In the genomic region with DNA sequence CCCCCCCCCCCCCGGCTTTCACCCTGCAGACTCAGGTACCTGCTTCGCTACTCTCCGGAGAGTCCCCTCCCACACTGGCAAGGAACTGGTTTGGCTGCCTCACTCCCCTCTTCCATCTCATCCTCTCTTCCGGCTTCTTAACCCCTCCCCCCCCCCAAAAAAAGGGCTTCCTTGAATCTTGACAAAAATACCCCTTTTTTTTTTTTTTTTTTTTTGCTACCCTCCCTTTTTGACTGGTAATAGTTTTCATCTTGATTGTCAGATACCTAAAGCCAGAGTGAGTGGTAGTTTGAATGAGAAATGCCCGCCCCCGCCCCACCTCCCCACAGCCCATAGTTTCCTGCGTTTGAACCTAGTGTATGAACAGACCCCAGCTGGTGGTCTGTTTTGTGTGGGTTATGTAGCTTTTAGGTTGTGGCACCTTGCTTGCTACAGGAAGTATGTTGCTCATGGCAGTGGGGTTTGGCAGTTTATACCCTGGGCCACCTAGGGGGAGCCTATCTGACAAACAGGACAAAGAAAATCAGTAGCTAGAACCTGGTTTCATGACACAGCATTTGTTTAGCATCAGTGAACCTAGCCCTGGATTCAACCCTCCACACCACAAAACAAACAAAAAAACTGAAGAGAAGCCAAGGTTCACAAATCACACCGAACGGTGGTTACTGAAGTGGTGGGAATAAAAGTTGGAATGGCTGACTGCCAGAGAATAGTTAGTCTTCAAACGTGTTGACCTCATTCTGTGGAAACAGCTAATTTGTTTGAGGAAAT, we compare ENCODE assay signal across 8 mouse cellular contexts. TPM values are rescaled to one million over a fixed set of nuclear protein-coding genes. Genes with fewer than 3 reads are reported as not detected.
DNase-seq lines count a peak whose midpoint lies in the region; ATAC-seq lines count a peak whose summit lies in the region.

No protein-coding gene starts in this region.

- H3K4me3 ChIP-seq in forebrain, embryonic 15.5 days: peak overlapping the region; percentile 25
- H3K4me3 ChIP-seq in midbrain, embryonic 11.5 days (ENCODE audit: low read depth, low read length): no peak overlapping the region

- H3K4me1 ChIP-seq in forebrain, embryonic 15.5 days: peaks cover 37% of the 10 kb centered on the region
- peaks cover 18% of the 10 kb centered on the region for H3K4me1 ChIP-seq in midbrain, embryonic 11.5 days (ENCODE audit: control insufficient read depth, insufficient read depth, low read length)

- peak overlapping the region; percentile 59 for H3K4me2 ChIP-seq in forebrain, embryonic 15.5 days (replicated peaks)
- peak overlapping the region; percentile 32 for H3K4me2 ChIP-seq in midbrain, embryonic 11.5 days

- no peak overlapping the region for H3K27ac ChIP-seq in forebrain, embryonic 15.5 days (replicated peaks)
- H3K27ac ChIP-seq in midbrain, embryonic 11.5 days (ENCODE audit: low read depth, low read length): no peak overlapping the region

- WGBS in forebrain, embryonic 15.5 days: 22% methylated on average over 9 of the region's 10 CpGs
- WGBS in midbrain, embryonic 11.5 days: 29% methylated on average over 10 of the region's 10 CpGs

- ATAC-seq in forebrain, embryonic 15.5 days (replicated peaks): no peak
- no peak for ATAC-seq in midbrain, embryonic 11.5 days (ENCODE audit: low FRiP score)

- H3K9ac ChIP-seq in forebrain, embryonic 15.5 days (replicated peaks): no peak overlapping the region
- no peak overlapping the region for H3K9ac ChIP-seq in midbrain, embryonic 11.5 days (ENCODE audit: low read length)

- H3K9me3 ChIP-seq in forebrain, embryonic 15.5 days: no peaks in the 10 kb centered on the region
- H3K9me3 ChIP-seq in midbrain, embryonic 11.5 days (ENCODE audit: control insufficient read depth, low read length): no peaks in the 10 kb centered on the region

- H3K36me3 ChIP-seq in forebrain, embryonic 15.5 days: no peaks in the 10 kb centered on the region
- no peaks in the 10 kb centered on the region for H3K36me3 ChIP-seq in midbrain, embryonic 11.5 days (ENCODE audit: control insufficient read depth, insufficient read depth, low read length)

- DNase-seq in urinary bladder, postnatal 14 days (ENCODE audit: low spot score): peak; percentile 47
- DNase-seq in urinary bladder, adult 2 months (ENCODE audit: low spot score): no peak
- DNase-seq in kidney, postnatal 10 days: peak; percentile 51
- peak; percentile 84 for DNase-seq in midbrain, embryonic 11.5 days (ENCODE audit: low spot score, missing footprints)
- peak; percentile 76 for DNase-seq in yolk sac, embryonic 10.5 days (ENCODE audit: low spot score)
- no peak for DNase-seq in gastrocnemius, postnatal 36 days
- DNase-seq in cerebellum, adult 8-10 months: no peak

- intact Hi-C loops in gastrocnemius, postnatal 36 days (cut with DNase I): no loop called here

- H3K27me3 ChIP-seq in forebrain, embryonic 15.5 days: peaks cover 20% of the 10 kb centered on the region
- peaks cover 8% of the 10 kb centered on the region; the same call in 1 of the 2 replicates for H3K27me3 ChIP-seq in midbrain, embryonic 11.5 days (ENCODE audit: control insufficient read depth, insufficient read depth, low read length)

RNA-seq across cellular contexts. Expression of a gene that starts 1.3 kb away (rescaled TPM):
- polyA plus RNA-seq in urinary bladder, adult 2 months (2012; rRNA removed): 107 and 144 TPM in 2 replicates
- 3.9 and 5.1 TPM in 2 replicates for polyA plus RNA-seq in forebrain, embryonic 15.5 days (2015; fragmentation: Nextera tagmentation; extraction: Ambion mirVana)
- polyA plus RNA-seq in midbrain, embryonic 11.5 days (2014; fragmentation: Nextera tagmentation; extraction: Ambion mirVana): 6.3 and 8.4 TPM in 2 replicates
- total RNA-seq in gastrocnemius, postnatal 36 days (2021): 1 to 10 TPM; 3.6 to 4.7 TPM

RNA-seq across cellular contexts. Expression of a gene that starts 13.6 kb away (rescaled TPM):
- 0.11 TPM in 1 of 2 replicates, not detected in the other for polyA plus RNA-seq in urinary bladder, adult 2 months (2012; rRNA removed)
- not detected in 2 replicates for polyA plus RNA-seq in forebrain, embryonic 15.5 days (2015; fragmentation: Nextera tagmentation; extraction: Ambion mirVana)
- polyA plus RNA-seq in midbrain, embryonic 11.5 days (2014; fragmentation: Nextera tagmentation; extraction: Ambion mirVana): not detected in 2 replicates
- total RNA-seq in gastrocnemius, postnatal 36 days (2021): not detected

RNA-seq across cellular contexts. Expression of a gene that starts 24.1 kb away (rescaled TPM):
- polyA plus RNA-seq in urinary bladder, adult 2 months (2012; rRNA removed): 542 and 602 TPM in 2 replicates
- 1,708 and 1,857 TPM in 2 replicates for polyA plus RNA-seq in forebrain, embryonic 15.5 days (2015; fragmentation: Nextera tagmentation; extraction: Ambion mirVana)
- 1,631 and 1,834 TPM in 2 replicates for polyA plus RNA-seq in midbrain, embryonic 11.5 days (2014; fragmentation: Nextera tagmentation; extraction: Ambion mirVana)
- total RNA-seq in gastrocnemius, postnatal 36 days (2021): 100 to 1,000 TPM; 135 to 144 TPM

RNA-seq across cellular contexts. Expression of a gene that starts 37.6 kb away (rescaled TPM):
- polyA plus RNA-seq in urinary bladder, adult 2 months (2012; rRNA removed): 160 and 208 TPM in 2 replicates
- 10.7 and 11.5 TPM in 2 replicates for polyA plus RNA-seq in forebrain, embryonic 15.5 days (2015; fragmentation: Nextera tagmentation; extraction: Ambion mirVana)
- polyA plus RNA-seq in midbrain, embryonic 11.5 days (2014; fragmentation: Nextera tagmentation; extraction: Ambion mirVana): 4.9 and 6.1 TPM in 2 replicates
- total RNA-seq in gastrocnemius, postnatal 36 days (2021): 1 to 10 TPM; 4.4 to 5.6 TPM

RNA-seq across cellular contexts. Expression of a gene that starts 54.7 kb away (rescaled TPM):
- polyA plus RNA-seq in urinary bladder, adult 2 months (2012; rRNA removed): 130 and 148 TPM in 2 replicates
- 0.42 and 0.51 TPM in 2 replicates for polyA plus RNA-seq in forebrain, embryonic 15.5 days (2015; fragmentation: Nextera tagmentation; extraction: Ambion mirVana)
- polyA plus RNA-seq in midbrain, embryonic 11.5 days (2014; fragmentation: Nextera tagmentation; extraction: Ambion mirVana): 1.0 and 1.2 TPM in 2 replicates
- 1 to 10 TPM; 3.3 to 3.5 TPM for total RNA-seq in gastrocnemius, postnatal 36 days (2021)

Comparison
In these comparisons a context has a peak if more than half of its experiments do, and no peak if none do; other contexts are left out.
1. DNase-seq: peak in urinary bladder, postnatal 14 days (single experiment), kidney, postnatal 10 days (single experiment), midbrain, embryonic 11.5 days (single experiment) and yolk sac, embryonic 10.5 days (single experiment); none in urinary bladder, adult 2 months (single experiment), gastrocnemius, postnatal 36 days (0 of 2) and cerebellum, adult 8-10 months (single experiment).
2. RNA of a gene that starts 1.3 kb away (polyA plus RNA-seq): 107 to 144 TPM in urinary bladder, adult 2 months; 6.3 to 8.4 TPM in midbrain, embryonic 11.5 days and 3.9 to 5.1 TPM in forebrain, embryonic 15.5 days; every median in the first group is over 10 times any median in the second.